Mouse (Mus musculus) limb, embryonic 11.5 days (tissue): ENCODE measurements around the gene Mrpl54. TPM values are rescaled to one million over a fixed set of nuclear protein-coding genes. Genes with fewer than 3 reads are reported as not detected.

ENCODE experiments used
- ATAC-seq: fragments of 200-750 bp; cut with Nextera tagmentation; 2 replicates; pipeline ENCODE4 v1.8.0; 2017; ENCODE audit warnings: low read depth; ENCODE audit not compliant: insufficient number of reproducible peaks, low FRiP score, low TSS enrichment
- DNase-seq: peaks from one replicate; pipeline ENCODE4 v3.0.0-alpha.2; 2015; ENCODE audit warnings: low spot score
- H3K27ac ChIP-seq: fragments of 300-500 bp; sonication (generic); replicated peaks from 2 replicates; pipeline ENCODE4 v1.5.1; 2014; ENCODE audit warnings: low read depth, mild to moderate bottlenecking, low read length
- H3K27me3 ChIP-seq: fragments of 300-500 bp; sonication (generic); 2 replicates; pipeline ENCODE4 v1.6.1; 2014; ENCODE audit warnings: mild to moderate bottlenecking, low read length, mixed read lengths; ENCODE audit not compliant: control insufficient read depth, insufficient read depth
- H3K36me3 ChIP-seq: fragments of 300-500 bp; sonication (generic); 2 replicates; pipeline ENCODE4 v1.6.1; 2014; ENCODE audit warnings: mild to moderate bottlenecking, low read length, moderate library complexity, mixed read lengths; ENCODE audit not compliant: control insufficient read depth, insufficient read depth
- H3K4me1 ChIP-seq: fragments of 300-500 bp; sonication (generic); 2 replicates; pipeline ENCODE4 v1.6.1; 2014; ENCODE audit warnings: low read length, mixed read lengths; ENCODE audit not compliant: control insufficient read depth, insufficient read depth
- H3K4me2 ChIP-seq: fragments of 300-500 bp; sonication (generic); 2 replicates; pipeline ENCODE4 v1.6.1; 2014; ENCODE audit warnings: low read depth, mild to moderate bottlenecking, moderate library complexity; ENCODE audit not compliant: severe bottlenecking
- H3K4me3 ChIP-seq: fragments of 300-500 bp; sonication (generic); 2 replicates; pipeline ENCODE4 v1.5.1; 2014; ENCODE audit warnings: low read depth, low read length
- H3K9ac ChIP-seq: fragments of 300-500 bp; sonication (generic); 2 replicates; pipeline ENCODE4 v1.6.1; 2014; ENCODE audit warnings: mild to moderate bottlenecking, low read length
- H3K9me3 ChIP-seq: fragments of 300-500 bp; sonication (generic); 2 replicates; pipeline ENCODE4 v1.6.1; 2016; ENCODE audit warnings: low read length; ENCODE audit not compliant: control insufficient read depth
- WGBS: fragments of 180-500 bp; shearing (Covaris S2); extraction: QIAGEN DNeasy Blood & Tissue Kit; methylation state at CpG from one replicate; pipeline ENCODE4 v1.1.7; 2014; 5-methylcytosine and 5-hydroxymethylcytosine counted together
- polyA plus RNA-seq: library from polyadenylated mRNA; unstranded; fragments of >200 nt; fragmentation: Nextera tagmentation; extraction: Ambion mirVana; gene quantifications from 2 replicates; pipeline ENCODE4 v1.2.1, GENCODE M21; 2014

Gene Mrpl54
- polyA plus RNA-seq = 198 and 217 TPM in 2 replicates

GRCm38 (mm10) chr10:81266211-81267105 lies at the start of gene Mrpl54, which contains the start of gene Apba3:
Gene Mrpl54 (minus strand): TSS chr10:81266934.
Gene Apba3 (plus strand): TSS chr10:81266960.
- Histone ChIP-seq H3K4me3 (peak within 1 kb of the TSS; percentile 70), H3K9me3 (no peaks in the 10 kb centered on the region), H3K9ac (peak within 1 kb of the TSS; percentile 83), H3K36me3 (peaks cover 10% of the 10 kb centered on the region; the same call in 1 of the 2 replicates), H3K27me3 (no peaks in the 10 kb centered on the region), H3K4me1 (0 out of 2 replicates have a peak, but pooled peaks cover 2% of the 10 kb centered on the region), H3K4me2 (peak within 1 kb of the TSS; percentile 67), H3K27ac (no peak within 1 kb of the TSS; the same call in 1 of the 2 replicates)
- DNase-seq (peak; percentile 95), ATAC-seq (peak; percentile 90)
- 1% methylated on average over 48 of the region's 48 CpGs for WGBS

GRCm38 (mm10) chr10:81315587-81315986 lies 48.9 kb upstream of the Mrpl54 start:
- WGBS = 96% methylated on average over 16 of the region's 16 CpGs

GRCm38 (mm10) chr10:81314201-81314600 lies 47.5 kb upstream of the Mrpl54 start:
- Histone ChIP-seq H3K27ac (no peak overlapping the region), H3K9me3 (no peaks in the 10 kb centered on the region), H3K36me3 (peaks cover 36% of the 10 kb centered on the region), H3K9ac (no peak overlapping the region), H3K27me3 (no peaks in the 10 kb centered on the region), H3K4me3 (no peak overlapping the region), H3K4me2 (no peak overlapping the region), H3K4me1 (peaks cover 19% of the 10 kb centered on the region)
- ATAC-seq = no peak
- no peak for DNase-seq
- 77% methylated on average over 7 of the region's 7 CpGs for WGBS

More at GRCm38 (mm10) chr10:81315587-81315986, 48.9 kb upstream of the Mrpl54 start:
- Histone ChIP-seq H3K9ac (no peak overlapping the region), H3K4me2 (no peak overlapping the region), H3K4me3 (no peak overlapping the region), H3K9me3 (no peaks in the 10 kb centered on the region), H3K27me3 (no peaks in the 10 kb centered on the region), H3K36me3 (peaks cover 27% of the 10 kb centered on the region), H3K27ac (no peak overlapping the region), H3K4me1 (peaks cover 24% of the 10 kb centered on the region)
- DNase-seq (no peak), ATAC-seq (no peak)

- no peaks in the 10 kb centered on the region for H3K9me3 ChIP-seq
- ATAC-seq (no peak), DNase-seq (no peak)
- H3K4me1 ChIP-seq = peaks cover 14% of the 10 kb centered on the region
- peaks cover 41% of the 10 kb centered on the region for H3K36me3 ChIP-seq
- no peak overlapping the region for H3K27ac ChIP-seq
- WGBS = 96% methylated on average over 13 of the region's 13 CpGs
- H3K4me3 ChIP-seq = no peak overlapping the region
- no peaks in the 10 kb centered on the region for H3K27me3 ChIP-seq
- H3K4me2 ChIP-seq = no peak overlapping the region
- H3K9ac ChIP-seq = no peak overlapping the region
Observed at GRCm38 (mm10) chr10:81313581-81313980, 46.8 kb upstream of the Mrpl54 start.

GRCm38 (mm10) chr10:81309571-81309970 lies 42.8 kb upstream of the Mrpl54 start:
- no peaks in the 10 kb centered on the region for H3K4me1 ChIP-seq
- no peak overlapping the region for H3K4me3 ChIP-seq
- H3K4me2 ChIP-seq = no peak overlapping the region
- H3K27me3 ChIP-seq = no peaks in the 10 kb centered on the region
- H3K9me3 ChIP-seq = 0 out of 2 replicates have a peak, but pooled peaks cover 2% of the 10 kb centered on the region
- peaks cover 50% of the 10 kb centered on the region for H3K36me3 ChIP-seq
- WGBS = 86% methylated on average over 5 of the region's 5 CpGs
- H3K9ac ChIP-seq = no peak overlapping the region
- DNase-seq (no peak), ATAC-seq (no peak)
- no peak overlapping the region for H3K27ac ChIP-seq

- peaks cover 46% of the 10 kb centered on the region for H3K36me3 ChIP-seq
- ATAC-seq (no peak), DNase-seq (no peak)
- no peak overlapping the region for H3K4me2 ChIP-seq
- no peaks in the 10 kb centered on the region for H3K27me3 ChIP-seq
- H3K4me3 ChIP-seq = no peak overlapping the region
- no peaks in the 10 kb centered on the region for H3K4me1 ChIP-seq
- 95% methylated on average over 21 of the region's 21 CpGs for WGBS
- no peak overlapping the region for H3K9ac ChIP-seq
- 0 out of 2 replicates have a peak, but pooled peaks cover 2% of the 10 kb centered on the region for H3K9me3 ChIP-seq
- H3K27ac ChIP-seq = no peak overlapping the region
Observed at GRCm38 (mm10) chr10:81306837-81307682, 40.3 kb upstream of the Mrpl54 start.

GRCm38 (mm10) chr10:81306173-81306668 lies 39.5 kb upstream of the Mrpl54 start:
- Histone ChIP-seq H3K27ac (no peak overlapping the region), H3K4me1 (no peaks in the 10 kb centered on the region), H3K27me3 (no peaks in the 10 kb centered on the region), H3K36me3 (peaks cover 38% of the 10 kb centered on the region), H3K9me3 (0 out of 2 replicates have a peak, but pooled peaks cover 2% of the 10 kb centered on the region), H3K4me2 (no peak overlapping the region), H3K4me3 (no peak overlapping the region), H3K9ac (no peak overlapping the region)
- no peak for DNase-seq
- WGBS = 95% methylated on average over 12 of the region's 12 CpGs
- no peak for ATAC-seq

GRCm38 (mm10) chr10:81305663-81306062 lies 38.9 kb upstream of the Mrpl54 start:
- no peak for ATAC-seq
- Histone ChIP-seq H3K27me3 (no peaks in the 10 kb centered on the region), H3K9ac (no peak overlapping the region), H3K36me3 (peaks cover 33% of the 10 kb centered on the region), H3K9me3 (0 out of 2 replicates have a peak, but pooled peaks cover 2% of the 10 kb centered on the region), H3K4me3 (no peak overlapping the region), H3K27ac (no peak overlapping the region), H3K4me1 (no peaks in the 10 kb centered on the region), H3K4me2 (no peak overlapping the region)
- DNase-seq = no peak
- 94% methylated on average over 14 of the region's 14 CpGs for WGBS
